Mouse (Mus musculus): ENCODE measurements around the gene Ints3. TPM values are rescaled to one million over a fixed set of nuclear protein-coding genes. Genes with fewer than 3 reads are reported as not detected.

The Ints3 gene
- polyA plus RNA-seq, 1 experiment from 2014 or later: 30.8 TPM

DNA sequence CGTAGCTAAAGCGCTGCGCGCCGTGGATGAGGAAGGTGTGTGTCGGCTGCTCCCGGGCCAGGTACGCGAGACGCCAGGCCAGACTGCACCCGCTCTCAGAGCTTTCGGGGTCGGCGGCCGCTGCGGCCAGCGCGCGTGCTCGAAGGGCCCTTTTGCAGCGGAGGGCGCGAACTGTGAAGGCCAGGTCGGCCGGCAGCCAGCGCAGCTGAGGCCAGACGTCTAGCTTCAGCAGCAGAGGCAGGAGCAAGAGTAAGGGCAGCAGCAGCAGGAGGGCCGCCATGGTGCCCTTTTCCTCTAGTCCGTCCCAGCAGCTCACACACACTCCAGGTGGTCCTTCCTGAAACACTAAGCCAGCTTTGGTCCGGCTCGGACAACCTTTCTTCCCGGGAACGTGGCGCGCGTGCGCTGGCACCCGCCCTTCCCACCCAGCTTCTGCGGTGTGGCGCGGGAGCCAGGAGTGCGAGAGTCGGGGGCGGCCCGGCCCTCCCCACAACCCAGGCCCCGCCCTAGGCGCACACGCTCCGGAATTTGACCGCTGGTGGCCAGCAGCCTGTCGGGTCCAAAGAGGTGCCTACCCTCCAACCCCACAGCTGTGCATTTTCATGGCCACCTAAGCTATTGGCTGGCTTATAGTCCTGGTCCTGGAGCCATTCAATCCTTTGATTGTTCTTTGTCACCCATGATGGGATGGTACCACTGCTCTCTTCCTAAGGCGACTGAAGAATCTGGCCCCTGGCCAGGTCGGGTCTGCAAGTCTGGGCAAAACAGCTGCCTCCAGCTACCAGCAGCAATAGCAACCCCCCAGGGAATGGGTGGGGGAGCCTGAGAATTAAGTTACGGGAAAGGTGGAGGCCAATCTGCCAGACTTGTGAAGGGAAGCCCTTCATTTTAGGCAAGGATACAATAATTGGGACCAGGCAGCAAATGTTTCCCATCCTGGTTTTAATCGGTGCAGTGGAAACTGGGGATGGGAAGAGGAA lies 43.6 kb downstream of the Ints3 start, which contains the start of gene Slc27a3:
Gene Slc27a3 (minus strand): TSS at position 428 of the 980 bp plus-strand sequence.
- H3K27me3 ChIP-seq (ENCODE audit: control insufficient read depth, insufficient read depth, low read depth, low read length): no peaks in the 10 kb centered on the region
- H3K4me3 ChIP-seq (ENCODE audit: low read depth, low read length): peak within 1 kb of the TSS; percentile 77
- H3K9me3 ChIP-seq (replicated peaks; ENCODE audit: control insufficient read depth, low read length, poor library complexity, severe bottlenecking): no peaks in the 10 kb centered on the region
- 2% methylated on average over 49 of the region's 55 CpGs for WGBS
- H3K4me2 ChIP-seq (ENCODE audit: low read length): peak within 1 kb of the TSS; percentile 80
- peaks cover 34% of the 10 kb centered on the region for H3K4me1 ChIP-seq (ENCODE audit: control insufficient read depth, insufficient read depth, low read length)
- peak; percentile 80 for ATAC-seq
- H3K27ac ChIP-seq (ENCODE audit: low read length): peak within 1 kb of the TSS; percentile 98
- peak within 1 kb of the TSS; percentile 98 for H3K9ac ChIP-seq (ENCODE audit: low read depth, low read length)
- peaks cover 39% of the 10 kb centered on the region for H3K36me3 ChIP-seq (ENCODE audit: control insufficient read depth, insufficient read depth, low read length)

DNA sequence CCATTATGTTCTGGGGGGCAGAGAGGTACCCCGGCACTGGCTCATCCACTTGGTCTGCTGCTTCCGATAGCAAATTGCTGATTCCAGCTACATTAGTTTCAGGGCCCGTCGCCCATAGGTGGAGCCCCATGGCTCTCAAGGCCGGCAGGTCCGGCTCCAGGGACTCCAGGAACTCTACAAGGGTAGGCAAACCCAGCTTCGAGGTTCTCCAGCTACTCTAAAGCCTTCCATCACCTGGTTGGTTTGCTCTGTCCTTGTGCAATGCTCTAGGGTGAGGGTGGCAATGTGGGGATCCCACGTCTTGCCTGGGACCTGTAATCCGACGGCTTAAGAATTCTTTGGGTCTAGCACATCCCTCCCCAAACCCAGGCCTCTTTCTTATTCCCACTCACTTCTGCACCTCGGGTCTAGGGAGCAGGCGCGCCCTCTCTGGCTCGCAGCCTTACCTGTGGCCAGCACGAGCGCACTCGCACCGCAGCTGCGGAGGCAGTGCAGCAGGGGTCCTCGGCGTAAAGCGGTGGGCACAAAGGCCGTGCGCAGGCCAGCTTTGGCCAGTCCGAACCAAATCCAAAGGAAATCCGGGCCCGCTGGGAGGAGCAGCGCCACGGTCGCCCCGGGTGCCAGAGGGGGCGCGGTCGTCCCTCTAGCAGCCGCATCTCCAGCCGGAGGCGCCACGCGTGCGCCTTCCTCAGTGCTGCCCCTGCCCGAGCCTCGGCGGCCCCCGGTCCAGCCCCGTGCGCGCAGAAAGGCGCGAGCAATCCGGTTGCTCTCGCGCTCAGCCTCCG lies 44.5 kb downstream of the Ints3 start:
- H3K4me2 ChIP-seq (ENCODE audit: low read length): peak overlapping the region; percentile 80
- H3K36me3 ChIP-seq (ENCODE audit: control insufficient read depth, insufficient read depth, low read length): peaks cover 36% of the 10 kb centered on the region
- WGBS: 3% methylated on average over 51 of the region's 53 CpGs
- peak overlapping the region; percentile 98 for H3K27ac ChIP-seq (ENCODE audit: low read length)
- ATAC-seq: peak; percentile 81
- no peaks in the 10 kb centered on the region for H3K27me3 ChIP-seq (ENCODE audit: control insufficient read depth, insufficient read depth, low read depth, low read length)
- peak overlapping the region; percentile 77 for H3K4me3 ChIP-seq (ENCODE audit: low read depth, low read length)
- peaks cover 34% of the 10 kb centered on the region for H3K4me1 ChIP-seq (ENCODE audit: control insufficient read depth, insufficient read depth, low read length)
- no peaks in the 10 kb centered on the region for H3K9me3 ChIP-seq (replicated peaks; ENCODE audit: control insufficient read depth, low read length, poor library complexity, severe bottlenecking)
- H3K9ac ChIP-seq (ENCODE audit: low read depth, low read length): peak overlapping the region; percentile 98

GRCm38 (mm10) chr3:90388192-90388591 lies 45.2 kb downstream of the Ints3 start:
- 78% methylated on average over 4 of the region's 4 CpGs for WGBS

DNA sequence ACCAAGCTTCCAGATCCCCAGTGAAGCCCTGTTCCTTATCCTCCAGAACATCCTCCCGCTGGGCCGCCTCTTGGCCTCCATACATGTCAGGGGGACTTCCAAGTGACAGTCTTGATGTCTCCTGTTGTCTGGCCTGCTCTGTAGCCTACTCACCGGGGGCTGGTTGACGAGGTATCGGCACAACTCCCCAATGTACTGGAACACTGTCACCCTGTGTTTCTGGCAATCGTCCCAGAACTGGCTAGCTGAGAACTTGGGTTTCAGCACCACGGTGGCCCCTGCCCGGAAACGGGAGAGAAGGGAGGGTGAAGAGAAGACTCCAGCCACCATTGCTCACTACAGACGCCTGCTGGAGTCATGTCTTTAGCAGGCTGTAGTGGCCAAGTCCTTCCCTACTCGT lies 45.9 kb downstream of the Ints3 start:
- ATAC-seq: no peak
- Histone ChIP-seq H3K4me2 (ENCODE audit: low read length) (peak overlapping the region; percentile 80), H3K27ac (ENCODE audit: low read length) (no peak overlapping the region), H3K9ac (ENCODE audit: low read depth, low read length) (peak overlapping the region; percentile 12; the same call in 1 of the 2 replicates), H3K4me1 (ENCODE audit: control insufficient read depth, insufficient read depth, low read length) (peaks cover 34% of the 10 kb centered on the region), H3K9me3 (replicated peaks; ENCODE audit: control insufficient read depth, low read length, poor library complexity, severe bottlenecking) (no peaks in the 10 kb centered on the region), H3K36me3 (ENCODE audit: control insufficient read depth, insufficient read depth, low read length) (peaks cover 22% of the 10 kb centered on the region), H3K4me3 (ENCODE audit: low read depth, low read length) (peak overlapping the region; percentile 77), H3K27me3 (ENCODE audit: control insufficient read depth, insufficient read depth, low read depth, low read length) (no peaks in the 10 kb centered on the region)
- WGBS: 63% methylated on average over 11 of the region's 11 CpGs

More at GRCm38 (mm10) chr3:90388192-90388591, 45.2 kb downstream of the Ints3 start:
- H3K9ac ChIP-seq (ENCODE audit: low read depth, low read length): peak overlapping the region; percentile 98
- peak overlapping the region; percentile 80 for H3K4me2 ChIP-seq (ENCODE audit: low read length)
- H3K27ac ChIP-seq (ENCODE audit: low read length): peak overlapping the region; percentile 98
- peaks cover 29% of the 10 kb centered on the region for H3K36me3 ChIP-seq (ENCODE audit: control insufficient read depth, insufficient read depth, low read length)
- H3K27me3 ChIP-seq (ENCODE audit: control insufficient read depth, insufficient read depth, low read depth, low read length): no peaks in the 10 kb centered on the region
- H3K9me3 ChIP-seq (replicated peaks; ENCODE audit: control insufficient read depth, low read length, poor library complexity, severe bottlenecking): no peaks in the 10 kb centered on the region
- peaks cover 34% of the 10 kb centered on the region for H3K4me1 ChIP-seq (ENCODE audit: control insufficient read depth, insufficient read depth, low read length)
- peak overlapping the region; percentile 77 for H3K4me3 ChIP-seq (ENCODE audit: low read depth, low read length)
- ATAC-seq: no peak

GRCm38 (mm10) chr3:90386817-90387216 lies 46.6 kb downstream of the Ints3 start:
- no peaks in the 10 kb centered on the region for H3K9me3 ChIP-seq (replicated peaks; ENCODE audit: control insufficient read depth, low read length, poor library complexity, severe bottlenecking)
- WGBS: 94% methylated on average over 10 of the region's 10 CpGs
- H3K9ac ChIP-seq (ENCODE audit: low read depth, low read length): no peak overlapping the region
- peak overlapping the region; percentile 80 for H3K4me2 ChIP-seq (ENCODE audit: low read length)
- H3K36me3 ChIP-seq (ENCODE audit: control insufficient read depth, insufficient read depth, low read length): peaks cover 15% of the 10 kb centered on the region
- peaks cover 34% of the 10 kb centered on the region for H3K4me1 ChIP-seq (ENCODE audit: control insufficient read depth, insufficient read depth, low read length)
- H3K27ac ChIP-seq (ENCODE audit: low read length): no peak overlapping the region
- no peaks in the 10 kb centered on the region for H3K27me3 ChIP-seq (ENCODE audit: control insufficient read depth, insufficient read depth, low read depth, low read length)
- H3K4me3 ChIP-seq (ENCODE audit: low read depth, low read length): no peak overlapping the region
- no peak for ATAC-seq

GRCm38 (mm10) chr3:90384851-90385375 lies 48.5 kb downstream of the Ints3 start:
- H3K27ac ChIP-seq (ENCODE audit: low read length): no peak overlapping the region
- H3K4me3 ChIP-seq (ENCODE audit: low read depth, low read length): no peak overlapping the region
- H3K9ac ChIP-seq (ENCODE audit: low read depth, low read length): no peak overlapping the region
- ATAC-seq: no peak
- H3K4me1 ChIP-seq (ENCODE audit: control insufficient read depth, insufficient read depth, low read length): peaks cover 23% of the 10 kb centered on the region
- no peaks in the 10 kb centered on the region for H3K27me3 ChIP-seq (ENCODE audit: control insufficient read depth, insufficient read depth, low read depth, low read length)
- H3K36me3 ChIP-seq (ENCODE audit: control insufficient read depth, insufficient read depth, low read length): peaks cover 8% of the 10 kb centered on the region; the same call in 1 of the 2 replicates
- no peak overlapping the region for H3K4me2 ChIP-seq (ENCODE audit: low read length)
- WGBS: 84% methylated on average over 7 of the region's 7 CpGs
- H3K9me3 ChIP-seq (replicated peaks; ENCODE audit: control insufficient read depth, low read length, poor library complexity, severe bottlenecking): no peaks in the 10 kb centered on the region

DNA sequence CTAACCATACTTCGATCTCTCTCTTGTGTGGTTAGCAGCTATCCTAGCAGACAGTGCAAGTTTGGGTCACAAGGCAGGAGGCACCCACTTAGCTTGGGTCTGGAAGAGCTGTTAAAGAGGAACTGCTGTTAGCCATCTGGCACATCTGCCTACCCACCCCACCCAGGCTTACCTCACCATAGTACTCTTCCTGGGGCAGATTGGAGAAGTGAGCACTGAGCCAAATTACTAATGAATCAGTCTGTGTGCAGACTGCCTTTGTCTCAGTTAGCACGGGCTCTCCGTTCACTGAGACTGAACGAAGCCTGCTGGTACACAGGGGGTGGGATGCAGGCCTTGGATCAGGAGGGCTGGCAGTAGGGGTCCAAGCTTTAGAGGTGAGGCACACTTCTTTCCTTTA lies 49.7 kb downstream of the Ints3 start:
- peaks cover 22% of the 10 kb centered on the region for H3K4me1 ChIP-seq (ENCODE audit: control insufficient read depth, insufficient read depth, low read length)
- 70% methylated on average over 4 of the region's 4 CpGs for WGBS
- H3K27ac ChIP-seq (ENCODE audit: low read length): no peak overlapping the region
- no peak for ATAC-seq
- H3K9me3 ChIP-seq (replicated peaks; ENCODE audit: control insufficient read depth, low read length, poor library complexity, severe bottlenecking): no peaks in the 10 kb centered on the region
- H3K36me3 ChIP-seq (ENCODE audit: control insufficient read depth, insufficient read depth, low read length): peaks cover 8% of the 10 kb centered on the region; the same call in 1 of the 2 replicates
- H3K4me2 ChIP-seq (ENCODE audit: low read length): no peak overlapping the region
- no peaks in the 10 kb centered on the region for H3K27me3 ChIP-seq (ENCODE audit: control insufficient read depth, insufficient read depth, low read depth, low read length)
- no peak overlapping the region for H3K9ac ChIP-seq (ENCODE audit: low read depth, low read length)
- H3K4me3 ChIP-seq (ENCODE audit: low read depth, low read length): no peak overlapping the region

DNA sequence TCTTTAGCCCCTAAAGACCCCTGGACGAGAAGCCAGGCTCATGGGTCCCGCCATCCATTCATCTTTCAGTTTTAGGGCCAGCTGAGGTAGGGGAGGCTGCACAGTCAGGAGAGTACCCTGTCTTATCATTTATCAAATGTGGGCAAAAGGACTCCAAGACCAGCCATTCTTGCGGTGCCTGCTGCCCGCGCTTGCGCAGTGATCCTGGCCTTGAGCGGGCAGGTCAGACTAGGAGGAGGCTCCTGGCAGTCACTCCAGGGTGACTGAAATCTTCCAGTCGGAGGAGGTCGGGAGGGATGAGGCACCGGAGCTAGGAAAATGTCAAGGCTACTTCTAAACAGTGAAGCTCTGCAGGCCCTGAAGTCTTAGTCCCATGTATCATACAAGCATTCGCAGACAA lies 51.7 kb downstream of the Ints3 start:
- Histone ChIP-seq H3K4me1 (ENCODE audit: control insufficient read depth, insufficient read depth, low read length) (peaks cover 2% of the 10 kb centered on the region; the same call in 1 of the 2 replicates), H3K27me3 (ENCODE audit: control insufficient read depth, insufficient read depth, low read depth, low read length) (no peaks in the 10 kb centered on the region), H3K4me3 (ENCODE audit: low read depth, low read length) (no peak overlapping the region), H3K36me3 (ENCODE audit: control insufficient read depth, insufficient read depth, low read length) (peaks cover 8% of the 10 kb centered on the region; the same call in 1 of the 2 replicates), H3K27ac (ENCODE audit: low read length) (no peak overlapping the region), H3K9ac (ENCODE audit: low read depth, low read length) (no peak overlapping the region), H3K4me2 (ENCODE audit: low read length) (no peak overlapping the region), H3K9me3 (replicated peaks; ENCODE audit: control insufficient read depth, low read length, poor library complexity, severe bottlenecking) (no peaks in the 10 kb centered on the region)
- WGBS: 78% methylated on average over 11 of the region's 11 CpGs
- no peak for ATAC-seq

All from midbrain, embryonic 16.5 days (tissue).